Mouse (Mus musculus) spleen, adult 2 months (tissue): Measurements from ENCODE around the gene Scfd2.

ENCODE experiments used
- CTCF ChIP-seq: fragments of 200-500 bp; IDR thresholded peaks from 2 replicates; pipeline ENCODE4 v1.5.1; 2011; ENCODE audit warnings: mild to moderate bottlenecking, inconsistent platforms; ENCODE audit not compliant: insufficient read depth, insufficient read length, insufficient replicate concordance; ENCODE audit errors: extremely low read depth
- POLR2A ChIP-seq: fragments of 200-500 bp; IDR thresholded peaks from 2 replicates; pipeline ENCODE4 v1.6.1; 2011; ENCODE audit warnings: low read depth, low read length, inconsistent platforms

DNA sequence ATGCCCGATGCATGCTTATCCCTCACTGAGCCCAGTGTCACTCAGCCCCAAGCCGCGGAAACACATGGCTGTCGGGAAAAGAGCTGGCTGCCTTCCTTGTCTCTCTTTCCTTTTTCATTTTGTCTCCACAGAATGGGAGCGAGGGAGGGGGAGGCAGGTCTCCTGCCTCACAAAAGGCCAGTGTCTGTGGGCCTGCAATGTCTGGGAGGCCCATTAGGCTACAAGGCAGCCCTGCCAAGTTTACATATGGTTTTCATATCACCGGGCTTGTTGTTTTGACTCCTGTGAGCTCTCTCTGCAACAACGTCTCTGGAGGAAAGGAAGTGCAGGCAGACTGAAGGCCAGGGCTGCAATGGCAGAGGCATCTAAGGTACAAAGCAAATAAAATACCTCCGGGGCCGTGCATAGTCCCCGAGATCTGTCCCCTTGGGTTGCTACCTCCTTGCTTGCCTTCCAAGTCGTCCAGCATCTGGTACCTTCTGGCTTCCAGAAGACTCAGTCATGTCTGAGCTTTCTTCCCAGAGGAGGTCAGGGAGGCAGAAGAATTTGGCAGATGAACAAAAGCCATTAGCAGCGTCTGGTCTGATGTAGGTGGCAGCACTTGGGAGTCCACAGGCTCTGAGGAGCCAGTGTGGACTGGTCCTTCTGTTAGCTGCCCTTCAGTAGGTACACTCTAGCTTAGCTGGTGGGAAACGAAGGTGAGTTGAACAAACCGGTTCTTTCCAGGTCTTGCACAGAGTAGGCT is 355.9 kb downstream of the Scfd2 start:
- TF ChIP-seq CTCF (no peak), POLR2A (no peak)
